11 mouse cellular contexts compared by ENCODE assay signal in the genomic region with DNA sequence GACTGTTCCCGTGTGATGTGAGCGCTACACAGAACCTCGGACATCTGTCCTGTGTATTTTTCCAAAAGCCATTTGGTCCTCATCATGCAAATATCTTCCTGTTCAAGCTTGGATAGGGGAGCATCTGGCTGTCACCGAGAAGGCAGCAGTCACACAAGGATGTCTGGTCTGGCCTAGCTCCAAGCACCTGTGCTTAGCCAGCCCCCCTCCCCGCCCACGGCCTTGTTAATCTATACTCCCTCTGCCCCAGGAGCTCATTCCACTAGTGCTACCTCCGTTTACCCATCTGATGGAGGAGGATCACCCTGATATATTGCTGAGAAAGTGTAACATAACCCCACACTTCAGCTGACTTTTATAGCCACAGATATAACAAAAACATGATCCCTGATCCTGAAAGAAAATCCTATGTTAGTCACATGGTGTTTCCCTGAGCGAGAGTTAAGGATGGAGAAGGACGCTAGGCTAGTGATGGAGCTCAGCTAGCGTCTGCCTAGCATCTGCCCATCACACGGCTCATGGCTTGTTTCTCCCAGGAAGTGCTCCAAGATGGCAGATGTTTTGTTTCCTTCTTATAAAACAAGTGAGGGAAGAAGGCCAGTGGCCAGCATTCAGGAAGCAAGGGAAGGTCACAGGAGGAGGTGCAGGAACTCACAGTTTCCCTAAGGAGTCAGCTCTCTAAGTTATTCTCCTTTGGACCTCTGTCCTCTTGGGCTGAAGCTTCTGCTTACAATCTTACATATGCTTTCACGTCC.
DNase-seq lines count a peak whose midpoint lies in the region; ATAC-seq and TF ChIP-seq lines count a peak whose summit lies in the region.
"Had no signal": no experiment of that assay in that cellular context is flagged by ENCODE, and none has a peak within 500 bp of the region (broad histone marks: within the 10 kb centered on the region; RNA-seq: fewer than 3 reads in every experiment).

No protein-coding gene starts in this region.

- H3K36me3 ChIP-seq in E14TG2a.4 (ENCODE audit: insufficient read depth, low read length): no peaks in the 10 kb centered on the region
- H3K36me3 ChIP-seq in intestine, postnatal 0 days (ENCODE audit: control insufficient read depth, insufficient read depth): no peaks in the 10 kb centered on the region

- H3K4me2 ChIP-seq in intestine, postnatal 0 days (replicated peaks; ENCODE audit: low read depth): no peak overlapping the region

- peaks cover 99% of the 10 kb centered on the region for H3K4me1 ChIP-seq in E14TG2a.4 (replicated peaks; ENCODE audit: low read depth, low read length)
- H3K4me1 ChIP-seq in intestine, postnatal 0 days (replicated peaks; ENCODE audit: control insufficient read depth, insufficient read depth, low read length): no peaks in the 10 kb centered on the region

- 58% methylated on average over 12 of the region's 12 CpGs for WGBS in intestine, postnatal 0 days

- DNase-seq in frontal cortex, postnatal 14 days (ENCODE audit: low spot score in 2 of 2): no peak
- peak in 1 of 2 experiments; percentile 39 for DNase-seq in layer of hippocampus, adult 2 months (ENCODE audit: low spot score in 2 of 2)
- DNase-seq in layer of hippocampus, postnatal 10 days (ENCODE audit: low spot score in 2 of 2): no peak
- peak; percentile 14 for DNase-seq in heart, postnatal 4 days
- no peak for DNase-seq in spleen, adult 18-20 months

- TF ChIP-seq CTCF in layer of hippocampus, adult 2 months (conservative IDR thresholded peaks at IDR 0.05): no peak
- no peak for TF ChIP-seq CTCF in E14TG2a.4 (conservative IDR thresholded peaks at IDR 0.05; ENCODE audit: low read length)
- no peak for TF ChIP-seq CTCF in intestine, postnatal 0 days (IDR thresholded peaks at IDR 0.05; ENCODE audit: low read depth)

- H3K9me3 ChIP-seq in E14TG2a.4 (ENCODE audit: low read length): no peaks in the 10 kb centered on the region
- no peaks in the 10 kb centered on the region for H3K9me3 ChIP-seq in intestine, postnatal 0 days (ENCODE audit: control insufficient read depth)

- peak overlapping the region; percentile 83 for H3K27ac ChIP-seq in layer of hippocampus, adult 2 months
- H3K27ac ChIP-seq in intestine, postnatal 0 days (ENCODE audit: low read depth, low read length): no peak overlapping the region
- H3K27ac ChIP-seq: liver, embryonic 14.5 days; macrophage had no signal

- H3K4me3 ChIP-seq in layer of hippocampus, adult 2 months: no peak overlapping the region
- peak overlapping the region; percentile 64 for H3K4me3 ChIP-seq in E14TG2a.4 (replicated peaks; ENCODE audit: low read length)
- no peak overlapping the region for H3K4me3 ChIP-seq in intestine, postnatal 0 days (ENCODE audit: low read depth, low read length)

- no peak overlapping the region for H3K9ac ChIP-seq in intestine, postnatal 0 days (ENCODE audit: low read depth, low read length)
- H3K9ac ChIP-seq: liver, embryonic 14.5 days had no signal

- peak; percentile 2 for ATAC-seq in frontal cortex, adult (ENCODE audit: low TSS enrichment)
- ATAC-seq in intestine, postnatal 0 days: no peak
- ATAC-seq: intestine, embryonic 16.5 days had no signal

- no peaks in the 10 kb centered on the region for H3K27me3 ChIP-seq in E14TG2a.4 (ENCODE audit: insufficient read depth, low read length)
- no peaks in the 10 kb centered on the region for H3K27me3 ChIP-seq in intestine, postnatal 0 days (replicated peaks; ENCODE audit: control insufficient read depth, insufficient read depth, low read length)
